Mouse (Mus musculus): Measurements from ENCODE around the gene Jak3. TPM values are rescaled to one million over a fixed set of nuclear protein-coding genes. Genes with fewer than 3 reads are reported as not detected.

Gene Jak3
- 100 to 1,000 TPM; 103 to 113 TPM for total RNA-seq (2023)

GRCm38 (mm10) chr8:71676020-71676741 lies at the start of gene Jak3:
Jak3 (plus strand) TSS chr8:71676296.

DNA sequence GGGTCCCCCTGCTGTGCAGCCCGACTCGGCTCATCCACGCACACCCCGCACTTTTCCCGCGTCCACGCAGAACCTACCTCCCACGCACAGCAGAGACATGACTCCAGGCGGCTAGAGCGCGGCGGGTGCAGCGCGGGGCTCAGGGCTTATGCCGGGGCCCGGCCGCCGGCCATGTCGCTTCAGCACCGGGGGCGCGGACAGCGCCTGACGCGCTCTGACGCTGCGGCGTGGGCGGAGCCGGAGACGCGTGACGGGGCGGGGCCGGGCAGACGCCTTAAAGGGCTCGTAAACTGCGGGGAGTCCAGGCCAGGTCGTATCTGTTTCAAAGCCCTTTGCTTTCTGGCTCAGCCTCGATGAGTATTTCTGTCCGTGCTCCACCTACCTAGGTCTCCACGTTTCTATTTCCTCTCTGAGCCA lies 4.5 kb upstream of the Jak3 start, which contains the start of gene Unc13a:
Unc13a (minus strand) TSS at position 209 of the 417 bp plus-strand sequence.

DNA sequence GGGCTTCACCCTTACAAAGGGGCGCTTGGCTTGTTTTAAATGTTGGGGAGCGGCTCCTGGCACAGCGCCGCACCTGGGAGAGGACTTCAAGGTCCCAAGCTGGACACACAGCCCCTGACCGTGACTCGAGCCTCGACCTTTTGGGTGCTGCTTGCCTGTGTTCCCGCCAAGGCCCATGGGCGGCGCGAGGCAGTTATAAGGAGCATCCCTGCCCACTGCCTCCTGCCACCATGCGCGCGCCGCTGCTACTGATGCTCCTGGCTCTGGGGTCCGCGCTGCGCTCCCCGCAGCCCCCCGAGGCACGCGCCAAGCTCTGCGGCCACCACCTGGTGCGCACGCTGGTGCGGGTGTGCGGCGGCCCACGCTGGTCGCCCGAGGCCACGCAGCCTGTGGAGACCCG lies 12.9 kb downstream of the Jak3 start, which contains the start of gene Insl3:
Insl3 (plus strand) TSS at position 187 of the 400 bp plus-strand sequence.

GRCm38 (mm10) chr8:71701414-71702086 lies 25.5 kb downstream of the Jak3 start, which contains the start of gene B3gnt3:
B3gnt3 (minus strand) TSS chr8:71701789.

DNA sequence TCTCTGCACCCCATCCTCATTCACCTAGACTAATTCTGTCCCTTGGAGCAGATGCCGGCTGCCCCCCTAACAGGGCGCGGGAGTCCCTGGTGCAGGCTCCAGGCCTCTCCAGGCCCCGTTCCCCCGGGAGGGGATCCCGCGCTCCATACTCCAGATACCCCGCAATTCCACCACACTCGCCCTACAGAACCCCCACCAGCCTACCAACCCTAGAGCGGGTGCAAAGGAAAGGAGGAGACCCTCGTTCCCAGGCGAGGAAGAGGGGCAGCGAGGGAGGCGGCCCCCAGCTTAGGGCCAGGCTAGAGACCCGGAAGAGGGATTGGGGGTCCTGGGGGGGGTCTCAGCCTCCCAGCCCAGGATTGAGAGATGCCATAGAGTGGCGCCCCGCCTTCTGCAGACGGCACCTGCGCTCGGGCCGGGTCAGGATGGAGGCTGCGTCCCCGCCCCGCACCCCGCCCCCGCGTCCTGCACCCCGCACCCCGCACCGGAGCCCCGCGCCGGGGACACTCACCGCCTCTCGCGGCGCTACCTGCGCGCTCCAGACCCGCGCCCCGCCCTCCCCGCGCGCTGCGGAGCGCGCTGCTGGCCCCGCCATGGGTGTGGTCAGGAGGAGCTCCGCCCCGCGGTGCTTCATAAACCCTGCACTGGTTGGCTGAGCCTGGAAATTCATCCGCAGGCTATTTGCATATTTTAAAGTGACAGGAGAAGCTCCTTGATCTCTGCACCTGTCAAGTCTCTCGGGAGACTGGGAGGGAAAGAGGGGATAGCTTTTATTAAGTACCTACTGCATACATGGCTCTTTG lies 49.2 kb downstream of the Jak3 start, which contains the start of gene Fcho1:
Fcho1 (minus strand) TSS at position 595 of the 803 bp plus-strand sequence.

Other genes starting within 250 kb of the Jak3 start
- 10 to 100 TPM; 94.0 to 94.4 TPM for gene Abhd8, start 212.6 kb upstream of the Jak3 start, total RNA-seq (2023)
- gene Mrpl34, start 211.3 kb upstream of the Jak3 start, total RNA-seq (2023), result 10 to 100 TPM; 40.3 to 40.8 TPM
- 100 to 1,000 TPM; 109 to 112 TPM for gene Dda1, start 207.1 kb upstream of the Jak3 start, total RNA-seq (2023)
- 10 to 100 TPM; 22.9 to 29.4 TPM for gene Ano8, start 190.3 kb upstream of the Jak3 start, total RNA-seq (2023)
- gene Gtpbp3, start 188.2 kb upstream of the Jak3 start, total RNA-seq (2023), result 10 to 100 TPM; 18.6 to 23.0 TPM
- gene Plvap, start 164.5 kb upstream of the Jak3 start, total RNA-seq (2023), result not detected
- gene Ccdc194, start 150.6 kb upstream of the Jak3 start, total RNA-seq (2023), result not detected
- 10 to 100 TPM; 57.3 to 79.1 TPM for gene Bst2, start 138.8 kb upstream of the Jak3 start, total RNA-seq (2023)
- 10 to 100 TPM; 29.8 to 42.6 TPM for gene Mvb12a, start 133.4 kb upstream of the Jak3 start, total RNA-seq (2023)
- 1 to 10 TPM in 1 of 2 experiments, under 1 TPM in 1; 0.83 to 1.7 TPM for gene Tmem221, start 117.4 kb upstream of the Jak3 start, total RNA-seq (2023)
- gene Nxnl1, start 109.7 kb upstream of the Jak3 start, total RNA-seq (2023), result not detected
- gene Slc27a1, start 107.4 kb upstream of the Jak3 start, total RNA-seq (2023), result 1 to 10 TPM; 4.8 to 5.7 TPM
- 10 to 100 TPM; 56.5 to 58.1 TPM for gene Pgls, start 84.1 kb upstream of the Jak3 start, total RNA-seq (2023)
- 1 to 10 TPM; 2.4 to 7.0 TPM for gene Fam129c, start 78.6 kb upstream of the Jak3 start, total RNA-seq (2023)
- gene Colgalt1, start 65.3 kb upstream of the Jak3 start, total RNA-seq (2023), result 10 to 100 TPM; 47.7 to 51.6 TPM
- gene Unc13a, start 4.5 kb upstream of the Jak3 start, total RNA-seq (2023), result under 1 TPM; 0.64 to 0.95 TPM
- 10 to 100 TPM; 59.1 to 70.3 TPM for gene Insl3, start 12.9 kb downstream of the Jak3 start, total RNA-seq (2023)
- under 1 TPM; 0.64 to 0.89 TPM for gene B3gnt3, start 25.5 kb downstream of the Jak3 start, total RNA-seq (2023)
- gene Fcho1, start 49.4 kb downstream of the Jak3 start, total RNA-seq (2023), result 100 to 1,000 TPM; 134 to 136 TPM
- gene Zfp709, start 205.7 kb downstream of the Jak3 start, total RNA-seq (2023), result 10 to 100 TPM; 11.8 to 15.9 TPM
- gene Zfp882, start 232.3 kb downstream of the Jak3 start, total RNA-seq (2023), result 10 to 100 TPM; 10.7 to 12.8 TPM
- 10 to 100 TPM in 1 of 2 experiments, 1 to 10 TPM in 1; 9.0 to 11.0 TPM for gene Zfp617, start 232.3 kb downstream of the Jak3 start, total RNA-seq (2023)

All from T-cell, adult 66 days (primary cell).